Mouse (Mus musculus): ENCODE data around the gene Tmem178b. TPM values are rescaled to one million over a fixed set of nuclear protein-coding genes. Genes with fewer than 3 reads are reported as not detected.
A peak's percentile ranks its signal among the peaks of the same experiment; 100 is the strongest.

Gene Tmem178b
- polyA plus RNA-seq, 1 experiment: 0.37 TPM

DNA sequence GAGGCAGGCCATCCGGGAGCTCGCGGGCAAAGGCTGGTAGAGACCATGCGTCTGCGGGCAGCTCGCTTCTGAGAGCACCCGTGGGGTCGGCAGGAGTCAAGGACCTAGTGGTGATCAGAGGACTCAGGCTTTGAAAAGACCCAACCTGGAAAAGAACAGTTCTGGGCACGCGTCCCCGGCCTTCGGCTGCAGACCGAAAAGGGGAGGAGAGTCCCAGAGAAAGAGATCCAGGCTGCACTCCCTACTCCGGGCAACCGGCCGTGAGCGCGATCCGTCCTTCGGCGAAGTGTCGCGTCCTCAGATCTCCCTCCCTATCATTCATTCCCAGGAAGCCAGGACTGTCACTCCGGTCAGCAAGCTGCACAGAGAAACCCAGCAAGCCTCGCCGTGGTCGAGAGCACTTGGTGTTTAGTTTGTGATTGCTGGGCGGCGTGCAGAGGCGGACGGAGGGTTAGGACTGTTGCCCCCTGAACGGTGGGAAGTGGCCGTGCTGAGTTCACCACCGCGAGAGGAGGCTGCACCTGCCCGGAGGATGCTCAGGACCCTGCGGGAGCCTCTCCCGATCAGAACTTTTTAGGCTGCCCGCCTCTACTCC is 668 bp upstream of the Tmem178b start:
- no peak for TF ChIP-seq POLR2A (IDR thresholded peaks at IDR 0.05; ENCODE audit: borderline replicate concordance, extremely low read depth, low read depth, low read length)
- no peak for TF ChIP-seq CTCF (IDR thresholded peaks at IDR 0.05; ENCODE audit: insufficient read depth, low read length)
- H3K4me3 ChIP-seq (replicated peaks; ENCODE audit: extremely low read depth, low read depth, low read length): no peak overlapping the region
- no peaks in the 10 kb centered on the region for H3K4me1 ChIP-seq (ENCODE audit: control insufficient read depth, insufficient read depth, low read length)
- 2% methylated on average over 39 of the region's 39 CpGs for WGBS
- peak; percentile 2 for DNase-seq

DNA sequence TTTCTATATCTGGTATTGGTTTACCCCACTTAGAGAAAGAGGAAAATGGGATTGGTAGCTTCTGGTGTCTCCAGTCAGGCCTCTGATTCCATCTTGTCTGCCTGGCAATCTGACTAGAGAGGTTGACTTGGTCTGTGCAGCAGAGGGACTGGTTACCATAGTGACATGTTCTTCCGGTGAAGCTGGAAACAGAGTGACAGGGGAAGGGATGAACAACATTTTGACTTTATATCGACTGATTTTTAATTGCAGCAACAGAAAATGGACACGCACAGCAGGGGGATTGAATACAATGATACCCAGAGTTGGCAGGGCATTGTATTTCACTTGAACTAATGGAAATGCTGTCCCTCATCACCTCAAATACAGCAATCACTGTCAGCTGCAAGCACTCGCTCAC is 2.1 kb downstream of the Tmem178b start:
- no peak for DNase-seq
- TF ChIP-seq POLR2A (IDR thresholded peaks at IDR 0.05; ENCODE audit: borderline replicate concordance, extremely low read depth, low read depth, low read length) (no peak), CTCF (IDR thresholded peaks at IDR 0.05; ENCODE audit: insufficient read depth, low read length) (no peak)
- Histone ChIP-seq H3K4me1 (ENCODE audit: control insufficient read depth, insufficient read depth, low read length) (no peaks in the 10 kb centered on the region), H3K4me3 (replicated peaks; ENCODE audit: extremely low read depth, low read depth, low read length) (no peak overlapping the region)
- 55% methylated on average over 4 of the region's 4 CpGs for WGBS

DNA sequence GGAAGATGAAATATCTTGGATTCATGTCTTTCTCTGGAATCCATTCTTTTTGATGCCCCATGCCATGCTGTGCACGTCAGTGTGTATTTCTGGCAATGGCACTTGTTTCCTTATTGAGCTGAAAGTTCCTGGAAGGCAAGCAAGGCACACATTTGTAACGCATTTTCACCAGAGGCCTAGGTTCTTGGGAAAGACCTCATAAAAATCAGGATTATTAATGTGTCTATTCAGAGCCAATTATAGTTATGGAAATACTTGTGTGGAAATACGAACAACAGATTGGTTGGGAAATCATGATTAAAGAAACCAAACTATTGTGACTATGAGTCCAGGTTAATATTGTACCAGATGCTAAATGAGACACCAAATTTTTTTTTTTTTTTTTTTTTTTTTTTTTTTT is 3.4 kb downstream of the Tmem178b start:
- TF ChIP-seq CTCF (IDR thresholded peaks at IDR 0.05; ENCODE audit: insufficient read depth, low read length) (no peak), POLR2A (IDR thresholded peaks at IDR 0.05; ENCODE audit: borderline replicate concordance, extremely low read depth, low read depth, low read length) (no peak)
- DNase-seq: no peak
- 69% methylated on average over 3 of the region's 3 CpGs for WGBS
- H3K4me3 ChIP-seq (replicated peaks; ENCODE audit: extremely low read depth, low read depth, low read length): no peak overlapping the region
- no peaks in the 10 kb centered on the region for H3K4me1 ChIP-seq (ENCODE audit: control insufficient read depth, insufficient read depth, low read length)

DNA sequence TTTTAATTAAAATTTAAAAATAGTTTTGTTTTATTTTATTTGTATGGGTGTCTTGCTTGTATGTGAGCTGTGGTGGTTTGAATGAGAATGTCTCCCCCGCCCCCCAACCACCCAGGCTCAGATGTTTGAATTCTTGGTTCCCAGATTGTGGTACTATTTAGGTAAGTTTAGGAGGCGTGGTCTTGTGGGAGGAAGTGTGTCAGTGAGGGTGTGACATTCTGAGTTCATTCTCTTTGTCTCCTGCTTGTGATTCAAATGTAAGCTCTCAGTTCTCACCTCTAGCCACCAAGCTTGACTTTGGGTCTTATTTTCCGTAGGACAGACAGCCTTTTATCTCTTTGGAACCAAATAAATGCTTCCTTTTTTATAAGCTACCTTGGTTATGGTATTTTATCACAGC is 17.7 kb downstream of the Tmem178b start:
- DNase-seq: no peak
- WGBS: 55% methylated on average over 3 of the region's 3 CpGs
- H3K4me1 ChIP-seq (ENCODE audit: control insufficient read depth, insufficient read depth, low read length): no peaks in the 10 kb centered on the region
- H3K4me3 ChIP-seq (replicated peaks; ENCODE audit: extremely low read depth, low read depth, low read length): no peak overlapping the region
- TF ChIP-seq POLR2A (IDR thresholded peaks at IDR 0.05; ENCODE audit: borderline replicate concordance, extremely low read depth, low read depth, low read length) (no peak), CTCF (IDR thresholded peaks at IDR 0.05; ENCODE audit: insufficient read depth, low read length) (no peak)

DNA sequence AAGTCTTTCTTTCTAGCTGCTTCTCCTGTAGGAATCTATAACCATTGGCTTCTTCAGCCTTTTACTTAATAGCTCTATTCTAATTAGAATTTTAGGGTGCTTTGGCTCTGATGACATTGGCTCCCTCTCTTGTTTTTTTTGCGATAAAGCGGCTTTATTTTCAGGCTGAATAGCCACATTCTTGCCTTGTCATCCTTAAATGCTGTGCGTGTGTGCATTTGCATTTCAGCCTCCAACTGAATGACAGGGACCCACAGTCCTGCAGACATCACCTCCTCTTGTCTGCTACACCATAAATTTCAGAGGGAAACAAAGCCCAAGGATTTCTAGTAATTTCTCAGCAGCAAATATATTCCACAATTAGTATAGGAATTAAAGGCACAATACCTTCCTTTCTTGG is 23.4 kb downstream of the Tmem178b start:
- 88% methylated on average over 3 of the region's 3 CpGs for WGBS
- no peak overlapping the region for H3K4me3 ChIP-seq (replicated peaks; ENCODE audit: extremely low read depth, low read depth, low read length)
- no peak for TF ChIP-seq CTCF (IDR thresholded peaks at IDR 0.05; ENCODE audit: insufficient read depth, low read length)
- no peak for TF ChIP-seq POLR2A (IDR thresholded peaks at IDR 0.05; ENCODE audit: borderline replicate concordance, extremely low read depth, low read depth, low read length)
- DNase-seq: no peak
- H3K4me1 ChIP-seq (ENCODE audit: control insufficient read depth, insufficient read depth, low read length): no peaks in the 10 kb centered on the region

DNA sequence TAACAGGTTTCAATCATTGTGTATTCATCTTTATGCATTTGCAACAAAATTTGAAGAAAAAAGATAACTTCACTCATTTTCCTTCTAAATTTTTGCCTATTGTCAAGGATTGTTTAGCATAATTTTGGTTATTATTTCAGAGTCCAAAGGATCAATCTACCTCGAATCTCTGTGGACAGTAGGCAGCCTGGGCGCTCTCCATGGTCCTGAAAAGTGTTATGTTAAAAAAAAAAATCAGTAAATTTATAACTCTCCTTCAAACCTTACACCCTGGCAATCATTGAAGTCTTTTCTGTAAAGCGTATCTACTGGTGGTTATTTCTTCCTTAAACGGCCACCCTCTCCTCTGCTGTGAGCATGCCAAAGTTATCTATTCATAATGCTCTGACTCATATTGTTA is 26.2 kb downstream of the Tmem178b start:
- Histone ChIP-seq H3K4me3 (replicated peaks; ENCODE audit: extremely low read depth, low read depth, low read length) (no peak overlapping the region), H3K4me1 (ENCODE audit: control insufficient read depth, insufficient read depth, low read length) (no peaks in the 10 kb centered on the region)
- no peak for TF ChIP-seq CTCF (IDR thresholded peaks at IDR 0.05; ENCODE audit: insufficient read depth, low read length)
- TF ChIP-seq POLR2A (IDR thresholded peaks at IDR 0.05; ENCODE audit: borderline replicate concordance, extremely low read depth, low read depth, low read length): no peak
- DNase-seq: no peak
- 37% methylated on average over 4 of the region's 4 CpGs for WGBS

DNA sequence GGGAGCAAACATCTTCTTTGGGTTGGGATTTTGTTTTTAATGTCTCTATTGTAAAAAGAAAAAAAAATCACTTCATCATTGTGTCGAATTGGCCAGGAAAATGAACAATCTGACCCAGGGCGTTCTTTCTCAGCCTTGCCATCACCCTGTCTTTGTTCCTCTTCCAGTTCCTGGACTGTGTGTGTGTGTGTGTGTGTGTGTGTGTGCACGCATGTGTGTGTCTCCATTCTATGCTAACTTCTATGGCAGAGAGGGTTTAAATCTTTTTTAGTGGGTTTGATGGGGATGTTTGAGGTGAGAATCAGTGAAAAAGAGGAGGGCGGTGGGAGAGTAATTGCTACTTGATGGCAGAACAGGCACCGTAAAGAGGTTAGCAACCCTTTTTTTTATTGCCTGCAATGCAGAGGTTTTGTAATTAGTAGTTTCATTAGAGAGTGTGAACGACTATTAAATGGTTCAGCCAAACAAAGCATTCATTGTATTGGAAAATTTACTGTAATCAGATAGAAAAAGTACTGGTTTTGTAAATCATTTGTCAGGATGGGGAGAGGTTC is 30.2 kb downstream of the Tmem178b start:
- TF ChIP-seq POLR2A (IDR thresholded peaks at IDR 0.05; ENCODE audit: borderline replicate concordance, extremely low read depth, low read depth, low read length): no peak
- TF ChIP-seq CTCF (IDR thresholded peaks at IDR 0.05; ENCODE audit: insufficient read depth, low read length): no peak
- 75% methylated on average over 6 of the region's 6 CpGs for WGBS
- Histone ChIP-seq H3K4me3 (replicated peaks; ENCODE audit: extremely low read depth, low read depth, low read length) (no peak overlapping the region), H3K4me1 (ENCODE audit: control insufficient read depth, insufficient read depth, low read length) (no peaks in the 10 kb centered on the region)
- no peak for DNase-seq

DNA sequence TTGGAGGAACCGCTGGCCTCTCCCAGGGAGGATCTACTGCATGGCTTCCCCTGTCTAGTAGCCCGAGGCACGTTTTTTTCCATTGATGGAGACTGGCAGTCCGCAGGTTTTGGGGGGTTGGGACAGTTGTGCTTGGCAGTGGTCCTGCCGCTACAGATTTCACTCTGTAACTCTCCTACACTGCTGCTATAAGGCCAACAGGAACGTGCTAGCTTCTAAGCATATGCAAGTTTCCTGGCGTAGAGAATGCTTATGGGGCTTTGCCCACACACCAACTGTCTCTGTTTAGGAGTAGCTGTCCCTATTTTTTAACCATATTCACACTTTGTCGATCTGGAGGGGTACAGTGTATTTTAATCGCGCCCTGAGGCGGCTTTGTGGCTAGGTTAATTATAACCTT is 30.8 kb downstream of the Tmem178b start:
- WGBS: 64% methylated on average over 11 of the region's 11 CpGs
- TF ChIP-seq POLR2A (IDR thresholded peaks at IDR 0.05; ENCODE audit: borderline replicate concordance, extremely low read depth, low read depth, low read length): no peak
- TF ChIP-seq CTCF (IDR thresholded peaks at IDR 0.05; ENCODE audit: insufficient read depth, low read length): no peak
- Histone ChIP-seq H3K4me1 (ENCODE audit: control insufficient read depth, insufficient read depth, low read length) (no peaks in the 10 kb centered on the region), H3K4me3 (replicated peaks; ENCODE audit: extremely low read depth, low read depth, low read length) (no peak overlapping the region)
- DNase-seq: no peak

DNA sequence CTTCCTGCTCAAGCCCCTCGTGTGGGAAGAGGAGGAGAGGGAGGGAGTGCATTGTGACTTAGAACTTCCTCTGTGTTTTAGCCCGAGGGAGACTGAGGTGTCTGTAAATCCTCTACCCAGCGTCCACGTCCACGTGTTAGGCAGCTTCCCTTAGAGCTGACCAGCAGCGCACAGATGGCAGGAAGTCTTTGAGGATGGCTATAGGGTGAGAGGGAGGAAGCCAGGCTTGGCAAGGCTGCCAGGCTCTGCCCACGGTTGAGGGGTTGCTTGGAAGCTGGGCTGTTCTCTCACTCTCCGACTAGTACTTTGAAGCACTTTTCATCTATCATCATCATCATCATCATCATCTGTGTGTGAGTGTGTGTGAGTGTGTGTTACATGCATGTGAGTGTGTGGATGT is 41.9 kb downstream of the Tmem178b start:
- TF ChIP-seq POLR2A (IDR thresholded peaks at IDR 0.05; ENCODE audit: borderline replicate concordance, extremely low read depth, low read depth, low read length) (no peak), CTCF (IDR thresholded peaks at IDR 0.05; ENCODE audit: insufficient read depth, low read length) (no peak)
- no peak overlapping the region for H3K4me3 ChIP-seq (replicated peaks; ENCODE audit: extremely low read depth, low read depth, low read length)
- no peaks in the 10 kb centered on the region for H3K4me1 ChIP-seq (ENCODE audit: control insufficient read depth, insufficient read depth, low read length)
- 19% methylated on average over 8 of the region's 8 CpGs for WGBS
- DNase-seq: no peak

DNA sequence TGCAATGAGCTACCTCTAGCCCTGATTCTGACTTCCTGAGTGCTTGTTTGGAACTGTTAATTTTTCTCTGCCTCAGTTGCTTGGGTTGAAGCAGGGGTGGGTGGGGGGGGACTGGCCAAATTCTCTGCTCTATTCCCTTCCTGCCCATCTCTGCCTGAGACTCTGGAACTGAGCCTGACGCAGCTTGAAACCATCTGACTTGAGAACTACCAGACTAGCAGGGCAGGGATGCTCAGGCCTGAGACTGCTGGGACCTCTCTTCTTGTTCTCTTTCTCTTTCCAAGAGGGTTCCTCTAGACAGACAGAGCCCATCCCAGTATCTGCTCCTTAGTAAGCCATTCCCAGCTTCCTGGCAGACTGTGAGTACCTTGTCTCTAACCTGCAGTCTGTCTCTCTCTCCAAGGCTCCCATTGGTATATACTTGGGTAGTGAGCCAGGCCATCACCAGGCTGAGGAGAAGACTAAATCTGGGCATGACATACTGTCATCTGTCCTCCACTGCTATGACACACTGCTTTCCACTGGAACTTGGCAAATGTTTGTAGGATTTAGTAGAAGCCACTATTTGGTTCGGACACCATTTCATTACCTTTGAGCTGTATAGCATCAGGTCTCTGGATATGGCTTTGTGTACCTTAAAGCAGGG is 42.7 kb downstream of the Tmem178b start:
- TF ChIP-seq CTCF (IDR thresholded peaks at IDR 0.05; ENCODE audit: insufficient read depth, low read length): no peak
- TF ChIP-seq POLR2A (IDR thresholded peaks at IDR 0.05; ENCODE audit: borderline replicate concordance, extremely low read depth, low read depth, low read length): no peak
- no peak for DNase-seq
- WGBS: 72% methylated on average over 2 of the region's 2 CpGs
- Histone ChIP-seq H3K4me3 (replicated peaks; ENCODE audit: extremely low read depth, low read depth, low read length) (no peak overlapping the region), H3K4me1 (ENCODE audit: control insufficient read depth, insufficient read depth, low read length) (no peaks in the 10 kb centered on the region)
